Mouse (Mus musculus) ovary, postnatal 10 days (tissue): ENCODE results near the gene Slc39a7.
"Not testable (repeated sequence)": the region's sequence is repeated elsewhere in the genome, so short reads cannot be mapped to it uniquely, and the experiment has no call there.

Source experiments
- DNase-seq: peaks from one replicate; pipeline ENCODE4 v3.0.0; 2022; ENCODE audit warnings: low spot score

Slc39a7 gene

GRCm38 (mm10) chr17:34029890-34030595 is 1.4 kb downstream of the Slc39a7 start:
- DNase-seq = no peak

DNA sequence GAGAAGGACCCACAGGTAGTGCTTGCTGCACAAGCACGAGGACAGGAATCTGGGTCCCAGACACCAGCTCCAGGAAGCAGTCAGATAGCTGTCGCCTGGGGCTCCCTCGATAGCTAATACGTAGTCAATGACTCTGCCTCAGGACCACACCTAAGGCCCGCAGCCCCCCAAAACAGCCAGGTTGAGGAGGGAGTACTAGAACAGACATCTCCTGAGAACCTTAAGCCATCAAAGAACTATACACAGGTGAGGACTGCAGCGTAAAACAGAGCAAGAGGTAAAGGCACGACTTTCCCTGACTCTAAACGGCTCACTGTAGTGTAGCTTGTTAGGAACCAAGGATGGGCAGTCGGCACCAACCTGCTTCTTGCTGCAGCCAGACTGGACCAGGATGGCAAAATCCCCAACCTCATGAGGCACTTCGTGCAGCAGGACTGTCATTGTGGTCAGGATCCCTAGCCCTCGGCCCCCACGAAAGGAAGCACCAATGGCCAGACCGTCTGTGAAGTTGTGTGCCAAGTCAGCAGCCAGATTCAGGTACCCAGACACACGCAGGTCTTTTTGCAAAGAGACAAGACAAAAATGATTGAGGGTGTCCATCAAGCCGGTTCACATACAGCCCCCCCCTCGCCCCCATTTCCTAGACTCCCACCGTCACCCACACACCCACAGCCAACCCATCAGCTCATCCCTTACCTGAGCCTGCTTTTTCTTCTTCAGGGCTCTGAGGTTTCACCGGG is 2.2 kb downstream of the Slc39a7 start:
- DNase-seq = no peak

- DNase-seq = no peak
Observed at GRCm38 (mm10) chr17:34028501-34029149, 2.9 kb downstream of the Slc39a7 start.

DNA sequence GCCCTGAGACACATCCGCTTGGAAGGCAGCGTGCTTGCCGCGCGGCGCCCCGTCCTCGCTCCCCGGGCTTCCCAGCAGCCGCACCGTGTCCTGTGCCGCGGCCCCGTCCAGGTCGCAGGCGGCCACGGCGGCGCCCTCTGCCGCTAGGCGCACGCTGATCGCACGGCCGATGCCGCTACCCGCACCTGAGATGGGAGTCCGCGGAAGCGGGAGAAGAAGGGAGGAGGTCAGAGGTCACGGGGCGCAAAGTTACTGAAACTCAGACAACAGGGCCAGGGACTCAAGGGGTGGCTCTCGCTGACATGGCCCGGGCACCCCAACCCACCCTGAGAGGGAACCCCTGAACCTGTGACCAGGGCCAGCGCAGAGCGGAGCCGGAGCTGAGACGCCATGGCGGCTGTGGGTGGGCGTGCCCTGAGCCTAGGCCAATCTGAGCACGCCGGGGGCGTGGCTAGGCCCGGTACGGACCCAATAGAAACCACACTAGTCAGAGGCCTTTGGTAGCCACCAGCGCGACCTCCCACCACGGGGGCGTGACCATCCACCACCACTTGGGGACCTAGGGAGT is 3.7 kb downstream of the Slc39a7 start, which contains the start of gene H2-Ke6:
Gene H2-Ke6 (minus strand): TSS at position 405 of the 568 bp plus-strand sequence.
- DNase-seq = peak; percentile 74

DNA sequence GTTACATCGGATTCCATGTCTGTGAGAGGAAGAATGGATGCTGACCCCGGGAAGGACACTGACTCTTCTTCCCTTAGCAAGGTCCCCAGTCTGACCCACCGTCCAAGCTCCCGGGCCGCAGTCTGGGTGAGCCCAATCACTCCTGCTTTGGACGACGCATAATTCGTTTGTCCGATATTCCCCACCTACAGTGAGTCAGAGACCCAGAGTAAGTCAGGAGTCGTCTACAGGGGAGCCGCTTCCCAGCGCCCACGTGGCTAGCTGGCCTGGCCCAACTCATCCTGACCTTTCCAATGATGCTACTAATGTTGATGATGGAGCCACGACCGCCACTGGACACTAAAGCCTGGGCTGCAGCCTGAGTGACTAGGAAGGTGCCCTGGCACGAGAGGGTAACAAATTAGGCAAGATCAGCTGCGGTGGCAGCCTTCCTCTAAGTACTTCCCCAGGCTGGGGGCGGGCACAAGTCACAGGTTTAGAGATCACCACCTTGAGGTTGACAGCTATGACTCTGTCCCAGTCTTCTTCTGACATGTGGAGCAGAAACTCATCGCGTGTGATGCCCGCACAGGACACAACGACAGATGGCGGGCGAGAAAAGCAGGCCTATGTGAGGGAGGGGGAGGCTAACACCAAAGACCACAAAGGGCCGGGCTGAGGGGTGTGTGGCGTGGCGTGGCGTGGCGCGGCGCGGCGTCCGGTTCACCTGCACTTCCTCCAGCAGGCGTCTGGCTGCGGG is 4.4 kb downstream of the Slc39a7 start:
- DNase-seq = no peak

DNA sequence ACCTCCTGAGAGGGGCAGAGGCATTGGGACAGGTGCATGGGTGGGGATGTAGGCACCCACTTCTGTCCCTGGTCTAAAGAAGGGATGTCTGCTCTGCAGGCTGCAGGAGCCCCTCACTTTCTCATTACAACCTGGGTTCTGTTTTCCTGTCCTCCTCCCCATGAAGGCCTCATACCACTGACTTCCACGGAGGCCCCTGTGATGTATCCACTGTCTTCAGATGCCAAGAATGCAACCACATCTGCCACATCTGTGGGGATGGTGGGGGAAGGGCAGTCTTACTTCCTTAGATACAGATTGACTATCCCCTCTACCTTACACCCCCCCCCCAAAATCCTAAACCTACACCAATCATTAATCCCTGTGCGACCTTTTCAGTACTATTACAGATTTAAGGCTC is 5.3 kb downstream of the Slc39a7 start:
- DNase-seq = no peak

- no peak for DNase-seq
Observed at GRCm38 (mm10) chr17:34025756-34026151, 5.7 kb downstream of the Slc39a7 start.

DNA sequence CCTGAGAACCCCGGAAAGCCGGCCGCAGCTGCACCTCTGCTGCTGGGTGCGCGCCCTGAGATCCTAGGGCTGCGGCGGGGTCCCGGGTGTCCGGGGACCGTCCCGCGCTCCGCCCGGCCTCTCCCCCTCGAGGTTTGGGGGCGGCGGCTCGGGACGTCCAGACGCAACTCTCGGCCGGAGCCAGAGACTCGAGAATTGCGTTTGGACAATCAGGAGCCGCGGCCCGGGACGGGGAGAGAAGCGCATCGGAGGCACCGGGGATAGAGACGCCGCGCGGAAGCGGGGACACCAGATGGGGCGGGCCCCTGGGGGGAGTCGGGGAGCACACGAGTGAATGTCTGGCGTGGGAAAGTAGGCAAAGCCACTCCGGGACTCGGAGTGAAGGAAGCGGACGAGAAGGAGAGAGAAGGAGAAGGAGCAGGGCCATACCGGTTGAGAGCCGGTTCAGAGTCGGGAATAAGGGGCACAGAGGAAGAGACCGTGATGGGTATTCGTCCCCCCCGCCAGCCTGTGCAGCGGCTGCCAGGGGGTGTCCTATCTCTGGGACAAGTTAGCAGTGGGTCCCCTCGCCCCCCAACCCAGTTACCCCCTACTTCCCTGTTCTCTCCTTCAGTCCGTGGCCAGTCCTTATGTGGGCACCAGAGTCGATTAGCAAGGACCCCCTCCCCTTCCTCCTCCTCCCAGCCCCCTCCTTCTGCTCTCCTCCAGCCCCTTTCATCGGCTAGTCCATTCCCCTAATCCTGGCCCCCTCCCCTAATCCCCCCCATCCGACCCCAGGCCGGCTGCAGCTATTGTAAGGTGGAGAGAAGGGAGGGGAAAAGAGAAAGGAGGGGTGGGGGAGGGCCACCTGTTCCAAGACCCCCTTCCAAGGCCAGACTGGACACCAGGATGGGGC is 6.4 kb downstream of the Slc39a7 start:
- no peak for DNase-seq

DNA sequence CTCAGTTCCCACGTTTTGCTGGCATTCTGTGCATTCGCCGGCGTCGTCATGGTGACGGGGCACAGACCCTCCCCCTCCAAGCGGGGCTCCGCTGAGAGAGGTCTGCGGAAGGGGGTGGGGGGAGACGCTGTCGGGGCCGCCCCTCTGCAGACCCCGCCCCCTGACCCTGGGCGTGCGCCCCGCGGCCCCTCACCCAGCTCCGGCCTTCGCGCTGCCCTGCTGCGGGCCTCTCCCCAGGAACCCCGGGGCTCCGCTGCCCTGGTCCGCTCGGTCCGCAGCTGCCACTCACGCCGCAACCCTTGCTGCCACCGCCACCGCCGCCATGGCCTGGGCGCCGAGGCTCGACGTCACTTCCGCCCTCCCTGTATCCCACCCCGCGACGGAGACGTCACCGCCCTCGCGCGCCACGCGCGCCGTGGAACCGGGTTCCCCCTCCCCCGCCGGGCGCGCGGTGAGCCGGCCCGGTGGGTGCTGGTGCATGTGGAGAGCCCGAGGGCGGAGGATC is 7.1 kb downstream of the Slc39a7 start, which contains the start of gene Ring1:
Gene Ring1 (minus strand): TSS at position 364 of the 505 bp plus-strand sequence.
- peak; percentile 83 for DNase-seq

- DNase-seq = no peak
Observed at GRCm38 (mm10) chr17:34023678-34024077, 7.8 kb downstream of the Slc39a7 start.

DNA sequence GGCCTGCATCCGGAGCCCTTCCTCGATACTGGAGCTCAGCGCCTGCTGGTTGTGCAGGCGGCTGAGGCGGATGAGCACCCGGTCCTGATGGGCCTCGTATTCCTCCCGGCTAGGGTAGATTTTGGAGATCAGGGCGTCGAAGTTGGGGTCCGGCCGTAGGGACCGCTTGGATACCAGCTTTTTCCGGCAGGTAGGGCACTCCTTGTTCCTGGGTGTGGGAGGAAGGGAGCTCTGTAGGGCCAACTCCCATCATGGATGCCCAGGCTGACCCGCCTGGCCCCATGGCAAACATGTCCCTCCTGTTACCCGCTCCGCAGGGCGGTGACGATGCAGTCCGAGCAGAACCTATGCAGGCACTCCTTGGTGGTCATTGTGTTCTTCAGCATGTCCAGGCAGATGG is 8.5 kb downstream of the Slc39a7 start:
- no peak for DNase-seq

DNA sequence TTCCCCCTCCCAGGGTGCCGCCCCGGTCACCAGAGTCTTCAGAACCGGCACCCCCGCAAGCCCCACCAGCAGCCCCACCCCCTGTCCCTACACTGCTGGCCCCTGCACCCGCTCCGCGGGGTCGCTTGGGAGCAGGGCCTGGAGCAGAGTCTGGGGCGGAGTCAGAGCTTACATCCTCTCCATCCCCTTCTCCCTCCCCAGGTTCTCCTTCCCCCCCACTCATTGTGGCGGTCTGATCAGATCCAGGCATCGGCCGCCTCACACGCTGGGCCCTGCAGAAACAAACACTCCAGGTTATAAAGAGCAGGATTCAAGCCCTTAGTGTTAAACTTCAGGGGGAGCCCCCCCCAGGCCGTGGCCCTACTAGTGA is 9.1 kb downstream of the Slc39a7 start:
- no peak for DNase-seq

DNA sequence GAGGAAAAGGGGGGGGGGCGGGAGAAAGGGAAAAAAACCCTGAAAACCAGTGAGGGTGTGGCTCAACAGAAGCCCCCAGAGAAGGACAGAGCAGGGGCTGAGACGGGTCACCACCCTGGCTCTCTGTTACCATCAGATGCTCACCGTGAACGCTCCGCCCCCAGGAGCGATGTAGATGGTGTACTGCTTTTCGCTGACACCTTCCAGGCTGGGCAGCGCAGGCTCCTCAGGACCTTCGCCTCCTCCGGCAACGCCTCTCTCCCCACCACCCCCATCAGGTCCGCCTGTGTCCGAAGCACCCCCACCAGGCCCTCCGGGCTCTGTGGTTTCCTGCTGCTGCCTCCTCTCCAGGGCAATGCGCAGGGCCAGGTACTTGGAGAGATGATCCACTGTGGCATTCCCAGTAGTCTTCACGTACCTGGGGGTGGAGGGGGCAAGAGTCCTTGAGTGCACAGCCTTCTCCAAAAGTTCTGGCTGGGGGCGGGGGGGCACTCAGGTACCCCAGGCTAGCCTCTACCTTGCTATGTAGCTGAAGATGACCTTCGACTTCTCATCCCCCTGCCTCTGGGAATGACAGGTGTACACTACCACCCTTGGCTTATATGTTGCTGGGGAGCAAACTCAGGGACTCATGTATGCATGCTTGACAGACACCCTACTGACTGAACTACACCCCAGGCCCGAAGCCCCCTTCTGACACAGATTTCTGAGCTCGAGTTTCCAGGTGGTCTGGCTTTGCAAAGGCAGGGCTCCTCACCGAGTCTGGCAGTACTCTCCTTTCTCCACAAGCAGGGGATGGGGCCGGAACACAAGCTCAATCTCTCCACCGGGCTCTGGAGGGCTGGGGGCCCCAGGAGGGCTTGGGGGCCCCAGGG is 9.7 kb downstream of the Slc39a7 start:
- DNase-seq = no peak

DNA sequence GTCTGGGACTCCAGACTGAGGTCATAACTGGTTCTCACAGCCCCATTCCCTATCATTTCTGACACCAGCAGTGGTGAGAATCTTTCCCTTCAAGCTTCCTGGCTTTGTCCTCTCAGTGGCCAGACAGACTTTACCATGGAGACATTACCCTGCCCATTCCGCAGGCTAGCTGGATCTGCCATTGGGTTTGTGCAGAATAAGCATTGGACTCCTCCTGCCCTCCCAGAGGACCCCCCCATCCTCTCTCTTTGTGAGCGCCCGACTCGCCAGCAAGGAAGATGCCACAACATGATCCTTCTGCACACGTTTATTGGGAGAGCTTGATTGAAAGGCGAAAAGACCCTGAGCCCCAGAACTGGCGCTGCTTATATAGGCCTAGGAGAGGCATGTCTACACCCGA is 18.0 kb downstream of the Slc39a7 start:
- no peak for DNase-seq

DNA sequence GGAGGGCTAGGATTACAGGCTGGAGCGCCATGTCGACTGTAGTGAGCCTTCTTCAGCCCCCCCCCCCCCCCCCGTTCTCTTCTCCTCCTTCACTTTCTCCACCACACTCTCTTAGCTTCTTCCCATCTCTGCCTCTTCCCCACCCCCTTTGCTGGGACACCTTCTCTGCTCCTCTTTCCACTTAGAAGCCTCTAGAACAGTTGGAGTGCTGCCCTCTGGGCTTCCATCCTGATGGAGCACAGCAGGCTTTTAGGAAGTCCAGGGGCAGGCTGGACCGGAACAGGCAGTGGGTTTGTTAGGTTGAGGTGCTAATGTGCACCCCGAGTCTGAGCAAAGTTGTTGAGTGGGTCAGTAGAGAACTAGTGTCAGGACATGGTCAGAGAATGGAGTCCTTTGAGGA is 21.3 kb downstream of the Slc39a7 start:
- DNase-seq = no peak

- no peak for DNase-seq
Observed at GRCm38 (mm10) chr17:34006570-34006969, 24.9 kb downstream of the Slc39a7 start.

DNA sequence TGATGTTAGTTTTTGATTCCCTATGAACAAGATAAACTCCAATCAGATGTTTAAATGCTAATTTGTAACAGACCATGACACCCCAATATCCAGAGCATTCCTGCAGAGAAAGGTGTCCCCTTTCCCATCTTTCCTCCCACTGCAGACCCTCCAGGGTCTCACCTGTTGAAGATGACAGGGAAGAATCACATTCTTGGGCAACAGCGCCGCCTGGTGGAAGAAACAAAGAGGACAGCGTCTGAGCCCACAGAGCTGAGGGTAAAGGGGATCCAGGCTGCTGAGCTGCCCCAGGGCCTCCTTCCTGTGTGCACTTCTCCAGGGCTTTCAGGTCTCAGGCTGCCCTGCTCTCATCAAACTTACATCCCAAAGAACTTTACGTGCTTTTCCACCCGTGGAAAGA is 28.1 kb downstream of the Slc39a7 start:
- no peak for DNase-seq

DNA sequence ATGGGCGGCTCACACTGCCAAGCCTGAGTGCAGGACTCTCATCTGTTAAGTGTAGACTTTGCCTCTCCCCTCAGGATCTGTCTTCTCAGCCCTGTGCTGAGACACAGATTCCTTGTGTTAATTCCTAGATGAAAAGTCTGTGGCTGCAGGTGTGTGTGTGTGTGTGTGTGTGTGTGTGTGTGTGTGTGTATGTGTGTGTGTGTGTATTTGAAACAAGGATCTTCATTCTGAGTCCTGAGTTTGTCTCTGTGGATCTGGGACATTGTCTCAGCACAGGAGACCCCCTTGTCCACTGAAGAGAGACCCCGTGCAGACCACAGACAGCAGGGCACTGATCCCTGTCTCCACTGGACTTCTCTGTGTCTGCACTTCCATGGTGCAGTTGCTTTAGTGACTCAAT is 30.7 kb downstream of the Slc39a7 start:
- DNase-seq = not testable (repeated sequence)

DNA sequence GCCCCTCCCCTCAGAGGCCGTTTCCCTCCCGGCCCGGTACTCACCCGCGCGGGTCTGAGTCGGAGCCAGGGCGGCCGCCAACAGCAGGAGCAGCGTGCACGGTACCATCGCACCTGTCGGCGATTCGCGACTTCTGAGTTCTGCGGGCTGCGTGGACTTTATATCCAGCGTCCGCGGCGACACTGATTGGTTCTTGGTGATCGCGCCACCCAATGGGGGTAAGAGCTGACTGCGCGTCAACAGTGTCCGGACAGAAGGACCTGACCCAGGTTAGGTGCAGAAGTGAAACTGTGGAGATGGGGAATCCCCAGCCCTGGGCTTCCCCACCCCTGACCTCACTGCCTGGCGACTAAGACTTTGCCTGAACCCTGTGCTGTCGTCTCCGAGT is 31.3 kb downstream of the Slc39a7 start, which contains the start of gene H2-K1:
Gene H2-K1 (minus strand): TSS at position 198 of the 388 bp plus-strand sequence.
- DNase-seq = peak; percentile 73
